Mouse (Mus musculus): Measurements from ENCODE around the gene Mmp15.

DNA sequence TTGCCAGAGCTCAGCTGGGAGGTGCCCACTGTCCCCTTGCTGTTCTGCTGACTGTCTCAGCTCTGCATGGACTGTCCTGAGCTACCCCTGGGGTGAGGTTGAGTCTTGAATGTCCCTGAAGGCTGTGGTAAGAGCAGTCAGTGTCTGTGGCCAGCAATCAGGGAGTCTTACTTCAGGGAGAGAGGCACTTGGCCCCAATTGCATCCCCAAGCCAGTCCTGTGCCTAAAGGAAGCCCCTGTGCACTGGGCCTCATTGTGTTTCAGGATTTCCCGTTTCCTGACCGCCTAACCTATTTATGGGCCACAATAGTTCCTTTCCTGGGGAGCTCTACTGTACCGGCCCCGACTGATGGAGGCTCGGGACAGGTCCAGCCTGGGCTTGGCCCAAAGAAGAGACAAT is 40.5 kb downstream of the Mmp15 start:
- no peak for TF ChIP-seq POLR2A (IDR thresholded peaks at IDR 0.05; ENCODE audit: low read depth, low read length)
- no peak for TF ChIP-seq CTCF (conservative IDR thresholded peaks at IDR 0.05; ENCODE audit: insufficient read depth, insufficient read length, low read depth, low read length)

Measured in kidney, adult 2 months (tissue).